Mouse (Mus musculus): ENCODE data around the gene Oprl1. TPM values are rescaled to one million over a fixed set of nuclear protein-coding genes. Genes with fewer than 3 reads are reported as not detected.

The Oprl1 gene
- polyA plus RNA-seq, 1 experiment, result not detected

- H3K27ac ChIP-seq (replicated peaks; ENCODE audit: low read depth, low read length), result no peak overlapping the region
- H3K4me1 ChIP-seq (ENCODE audit: control insufficient read depth, insufficient read depth, insufficient read length, low read length), result no peaks in the 10 kb centered on the region
- no peak overlapping the region for H3K4me3 ChIP-seq (ENCODE audit: insufficient read depth, low read depth, low read length)
Observed at GRCm38 (mm10) chr2:181715382-181715781, 566 bp downstream of the Oprl1 start.

- Histone ChIP-seq H3K27ac (replicated peaks; ENCODE audit: low read depth, low read length) (no peak overlapping the region), H3K4me1 (ENCODE audit: control insufficient read depth, insufficient read depth, insufficient read length, low read length) (no peaks in the 10 kb centered on the region), H3K4me3 (ENCODE audit: insufficient read depth, low read depth, low read length) (no peak overlapping the region)
Observed at GRCm38 (mm10) chr2:181716991-181717390, 2.2 kb downstream of the Oprl1 start.

DNA sequence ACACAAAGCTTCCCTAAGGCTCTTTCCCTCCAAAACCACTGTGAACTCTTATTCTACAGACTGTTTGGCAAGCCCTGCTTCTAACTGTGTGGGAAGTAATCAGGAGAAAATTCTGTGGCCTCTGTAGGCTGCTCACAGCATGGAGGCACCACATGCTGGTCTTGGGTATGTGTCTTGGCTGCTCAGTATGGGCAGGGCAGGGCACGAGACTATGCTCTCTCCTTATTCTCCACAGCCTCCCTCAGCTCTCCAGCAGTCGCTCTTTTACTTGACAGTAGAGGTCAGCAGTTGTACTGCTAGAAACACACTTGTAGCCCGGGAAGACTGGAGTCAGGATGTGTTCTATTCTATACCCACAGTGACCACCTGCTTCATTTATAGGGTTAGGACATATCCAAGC, 5.2 kb downstream of the Oprl1 start:
- H3K4me1 ChIP-seq (ENCODE audit: control insufficient read depth, insufficient read depth, insufficient read length, low read length), result no peaks in the 10 kb centered on the region
- no peak overlapping the region for H3K27ac ChIP-seq (replicated peaks; ENCODE audit: low read depth, low read length)
- H3K4me3 ChIP-seq (ENCODE audit: insufficient read depth, low read depth, low read length), result no peak overlapping the region

GRCm38 (mm10) chr2:181721200-181721599, 6.4 kb downstream of the Oprl1 start:
- Histone ChIP-seq H3K27ac (replicated peaks; ENCODE audit: low read depth, low read length) (no peak overlapping the region), H3K4me1 (ENCODE audit: control insufficient read depth, insufficient read depth, insufficient read length, low read length) (no peaks in the 10 kb centered on the region)

GRCm38 (mm10) chr2:181722213-181722612, 7.4 kb downstream of the Oprl1 start:
- H3K4me1 ChIP-seq (ENCODE audit: control insufficient read depth, insufficient read depth, insufficient read length, low read length), result peaks cover 2% of the 10 kb centered on the region; the same call in 1 of the 2 replicates
- no peak overlapping the region for H3K4me3 ChIP-seq (ENCODE audit: insufficient read depth, low read depth, low read length)
- H3K27ac ChIP-seq (replicated peaks; ENCODE audit: low read depth, low read length), result no peak overlapping the region

More at GRCm38 (mm10) chr2:181721200-181721599, 6.4 kb downstream of the Oprl1 start:
- no peak overlapping the region for H3K4me3 ChIP-seq (ENCODE audit: insufficient read depth, low read depth, low read length)

- Histone ChIP-seq H3K4me3 (ENCODE audit: insufficient read depth, low read depth, low read length) (no peak overlapping the region), H3K4me1 (ENCODE audit: control insufficient read depth, insufficient read depth, insufficient read length, low read length) (peaks cover 2% of the 10 kb centered on the region; the same call in 1 of the 2 replicates), H3K27ac (replicated peaks; ENCODE audit: low read depth, low read length) (no peak overlapping the region)
Observed at GRCm38 (mm10) chr2:181727659-181728262, 12.9 kb downstream of the Oprl1 start.

GRCm38 (mm10) chr2:181730051-181730450, 15.2 kb downstream of the Oprl1 start:
- Histone ChIP-seq H3K4me1 (ENCODE audit: control insufficient read depth, insufficient read depth, insufficient read length, low read length) (peaks cover 2% of the 10 kb centered on the region; the same call in 1 of the 2 replicates), H3K27ac (replicated peaks; ENCODE audit: low read depth, low read length) (no peak overlapping the region), H3K4me3 (ENCODE audit: insufficient read depth, low read depth, low read length) (no peak overlapping the region)

DNA sequence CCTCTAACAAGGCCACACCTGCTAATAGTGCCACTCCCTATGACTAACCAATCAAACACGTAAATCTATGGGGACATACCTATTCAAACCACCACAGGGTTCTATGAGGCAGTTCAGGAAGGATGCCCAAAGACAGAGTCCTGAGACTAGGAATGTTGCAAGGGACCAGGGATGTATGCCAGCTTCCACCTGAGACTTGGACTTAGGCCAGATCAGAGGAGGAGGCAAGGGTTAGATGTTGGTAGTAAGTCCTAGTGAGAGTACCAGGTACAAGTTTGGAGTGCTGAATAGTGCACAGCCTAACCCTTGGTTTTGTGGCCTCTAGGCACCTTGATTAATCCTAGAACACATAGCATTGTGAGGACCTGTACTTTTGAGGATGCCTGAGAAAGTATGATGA, 37.8 kb downstream of the Oprl1 start:
- H3K27ac ChIP-seq (replicated peaks; ENCODE audit: low read depth, low read length), result no peak overlapping the region
- H3K4me3 ChIP-seq (ENCODE audit: insufficient read depth, low read depth, low read length), result no peak overlapping the region
- H3K4me1 ChIP-seq (ENCODE audit: control insufficient read depth, insufficient read depth, insufficient read length, low read length), result no peaks in the 10 kb centered on the region

DNA sequence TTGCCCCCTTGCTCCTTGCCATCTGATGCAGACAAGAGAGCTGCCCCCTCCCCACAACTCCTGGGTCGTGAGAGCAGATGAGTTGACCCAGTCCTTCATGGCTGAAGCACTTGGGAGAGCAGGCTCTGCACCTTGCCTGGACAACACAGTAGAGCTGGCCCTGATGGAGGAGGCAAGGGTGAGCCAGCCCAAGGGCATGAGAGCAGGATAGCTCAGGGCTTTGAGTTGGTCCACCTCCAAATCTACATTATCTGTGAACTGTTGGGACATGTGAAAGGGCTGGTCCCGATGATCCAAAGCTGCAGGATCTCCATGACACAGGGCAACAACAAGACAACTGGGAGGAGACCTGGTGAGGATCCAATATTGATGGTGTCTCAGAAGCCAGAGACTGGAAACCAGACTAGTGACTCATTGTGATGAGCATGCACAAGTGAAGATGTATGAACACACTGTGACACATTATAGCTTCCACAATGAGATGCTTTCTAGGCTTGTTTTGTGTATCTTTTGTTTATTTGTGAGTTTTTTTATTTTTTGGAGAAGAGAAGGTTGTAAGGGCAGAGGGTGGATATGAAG, 43.4 kb downstream of the Oprl1 start:
- H3K27ac ChIP-seq (replicated peaks; ENCODE audit: low read depth, low read length), result no peak overlapping the region
- H3K4me1 ChIP-seq (ENCODE audit: control insufficient read depth, insufficient read depth, insufficient read length, low read length), result no peaks in the 10 kb centered on the region
- H3K4me3 ChIP-seq (ENCODE audit: insufficient read depth, low read depth, low read length), result no peak overlapping the region

DNA sequence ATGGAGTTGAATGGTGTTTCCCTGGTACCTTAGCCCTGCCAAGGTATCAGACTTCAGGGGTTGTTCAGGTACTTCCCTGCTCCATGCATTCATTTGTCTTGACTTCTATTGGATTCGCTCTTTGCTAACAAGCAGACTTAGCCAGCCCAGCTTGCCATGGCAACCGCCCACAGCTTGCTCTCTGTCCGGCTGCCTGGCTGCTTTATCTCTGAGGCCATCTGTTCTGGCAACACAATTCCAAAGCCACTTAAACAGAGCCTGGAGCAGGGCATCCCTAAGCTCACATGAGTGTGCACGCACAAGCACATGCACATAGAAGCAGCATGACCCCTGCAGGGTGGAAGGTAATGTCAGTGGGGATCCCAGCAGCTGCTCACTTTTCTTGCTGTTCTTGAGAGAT, 44.2 kb downstream of the Oprl1 start:
- no peak overlapping the region for H3K4me3 ChIP-seq (ENCODE audit: insufficient read depth, low read depth, low read length)
- H3K4me1 ChIP-seq (ENCODE audit: control insufficient read depth, insufficient read depth, insufficient read length, low read length), result no peaks in the 10 kb centered on the region

GRCm38 (mm10) chr2:181763006-181763830, 48.4 kb downstream of the Oprl1 start, which contains the start of gene Myt1:
Gene Myt1, plus strand, starts transcription at chr2:181763332.
- Histone ChIP-seq H3K4me3 (ENCODE audit: insufficient read depth, low read depth, low read length) (no peak within 1 kb of the TSS), H3K4me1 (ENCODE audit: control insufficient read depth, insufficient read depth, insufficient read length, low read length) (no peaks in the 10 kb centered on the region), H3K27ac (replicated peaks; ENCODE audit: low read depth, low read length) (no peak within 1 kb of the TSS)

More for the DNA sequence above, 44.2 kb downstream of the Oprl1 start:
- H3K27ac ChIP-seq (replicated peaks; ENCODE audit: low read depth, low read length), result no peak overlapping the region

GRCm38 (mm10) chr2:181763886-181764527, 49.2 kb downstream of the Oprl1 start:
- Histone ChIP-seq H3K4me3 (ENCODE audit: insufficient read depth, low read depth, low read length) (no peak overlapping the region), H3K4me1 (ENCODE audit: control insufficient read depth, insufficient read depth, insufficient read length, low read length) (no peaks in the 10 kb centered on the region), H3K27ac (replicated peaks; ENCODE audit: low read depth, low read length) (no peak overlapping the region)

GRCm38 (mm10) chr2:181764600-181764999, 49.8 kb downstream of the Oprl1 start:
- Histone ChIP-seq H3K4me3 (ENCODE audit: insufficient read depth, low read depth, low read length) (no peak overlapping the region), H3K27ac (replicated peaks; ENCODE audit: low read depth, low read length) (no peak overlapping the region), H3K4me1 (ENCODE audit: control insufficient read depth, insufficient read depth, insufficient read length, low read length) (no peaks in the 10 kb centered on the region)

DNA sequence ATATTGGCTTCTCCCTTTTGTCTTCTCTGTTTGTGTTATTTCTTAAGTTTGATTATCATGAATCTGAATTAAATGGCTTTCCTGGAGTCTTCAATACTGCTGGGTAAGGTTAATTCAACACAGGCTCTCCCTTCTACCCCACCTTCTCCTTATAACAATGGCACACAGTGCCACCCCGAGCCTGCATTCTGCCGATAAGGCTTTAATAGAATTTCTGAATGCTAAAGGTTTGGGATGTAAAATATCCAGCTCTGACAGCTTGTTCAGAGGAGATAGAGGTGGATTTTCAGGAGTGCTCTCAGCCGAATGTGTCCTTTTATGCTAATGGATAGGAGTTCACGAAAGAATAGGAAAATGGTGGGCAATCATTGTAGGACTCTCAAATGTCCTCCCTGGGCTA, 50.4 kb downstream of the Oprl1 start:
- H3K27ac ChIP-seq (replicated peaks; ENCODE audit: low read depth, low read length), result no peak overlapping the region
- H3K4me3 ChIP-seq (ENCODE audit: insufficient read depth, low read depth, low read length), result no peak overlapping the region
- no peaks in the 10 kb centered on the region for H3K4me1 ChIP-seq (ENCODE audit: control insufficient read depth, insufficient read depth, insufficient read length, low read length)
